Mouse (Mus musculus): ENCODE data around the gene Cog4.

The Cog4 gene

DNA sequence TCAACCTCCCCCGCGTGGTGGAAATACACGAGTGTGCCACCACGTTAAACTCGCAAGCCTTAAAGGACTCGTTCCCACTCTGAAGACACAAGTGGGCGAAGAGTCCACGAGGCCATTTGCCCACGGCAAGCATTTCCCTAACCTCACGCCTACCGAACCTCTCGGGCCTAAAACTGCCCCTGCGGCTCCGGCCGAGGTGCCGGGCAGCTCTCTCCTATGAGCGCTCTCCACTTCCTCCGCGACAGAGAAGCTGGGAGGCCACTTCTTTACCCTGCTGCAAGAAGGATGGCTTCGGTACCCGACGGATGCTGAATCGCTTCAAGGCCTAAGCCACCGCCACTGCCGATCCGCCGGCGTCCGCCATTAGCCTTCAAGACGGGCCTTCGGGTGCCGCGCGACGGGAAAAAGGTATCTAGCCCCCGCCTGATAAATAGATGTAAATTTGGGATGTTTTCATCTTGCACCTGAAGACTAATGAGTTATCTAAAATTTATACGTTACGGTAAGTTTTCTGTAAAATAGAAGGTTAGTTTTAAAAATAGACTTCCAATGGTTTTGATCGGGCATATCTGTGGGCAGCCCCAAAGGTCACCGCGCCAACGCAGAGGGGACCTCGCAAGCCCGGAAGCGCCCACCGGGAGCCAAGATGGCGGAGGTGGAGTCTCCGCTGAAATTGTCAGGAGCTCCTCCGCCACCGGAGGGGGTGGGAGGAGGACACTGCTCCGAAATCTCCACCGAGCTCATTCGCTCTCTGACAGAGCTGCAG is at the start of gene Cog4, which contains the start of gene Sf3b3:
Gene Cog4 (plus strand): TSS at position 196 of the 766 bp plus-strand sequence.
Gene Sf3b3 (minus strand): TSS at position 383 of the 766 bp plus-strand sequence.
- peak; percentile 79 for DNase-seq

DNA sequence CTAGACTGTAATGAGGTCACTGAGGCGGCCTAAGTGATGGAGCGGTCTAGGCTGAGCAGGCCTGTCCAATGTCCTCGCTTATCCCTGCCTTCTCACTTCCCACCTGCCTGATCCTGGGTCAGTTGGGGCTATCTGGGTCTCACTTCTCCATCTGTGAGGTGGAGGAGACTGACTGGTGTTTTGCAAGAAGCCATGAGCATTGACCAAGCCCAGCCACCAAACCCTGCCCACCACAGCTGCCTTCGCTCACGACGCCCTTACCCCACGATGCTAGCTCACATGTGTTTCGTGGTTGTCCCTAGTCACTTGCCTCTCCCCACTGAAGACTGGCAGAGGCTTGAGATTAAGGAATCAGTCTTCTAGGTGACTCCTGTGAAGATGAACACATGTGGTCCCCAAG is 49.3 kb upstream of the Cog4 start:
- DNase-seq, result no peak

DNA sequence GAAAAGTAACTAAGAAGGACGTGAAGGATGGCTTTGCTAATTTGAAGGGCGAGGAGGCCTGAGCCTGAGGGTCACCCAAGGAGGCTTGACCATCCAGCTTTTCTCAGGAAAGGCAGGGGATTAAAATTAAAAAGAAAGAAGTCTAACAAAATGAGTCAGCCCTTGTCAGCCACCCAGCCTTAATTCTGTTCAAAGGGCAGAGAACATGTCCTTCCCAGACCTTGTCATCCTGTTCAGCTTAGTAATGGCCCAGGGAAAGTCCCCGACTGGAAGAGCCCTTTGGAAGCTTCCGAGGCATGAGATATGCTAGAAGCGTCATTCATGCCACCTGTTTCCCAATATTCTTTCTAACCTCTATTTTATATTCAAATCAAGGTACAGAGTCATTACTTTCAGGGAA is 43.4 kb upstream of the Cog4 start:
- DNase-seq, result no peak

DNA sequence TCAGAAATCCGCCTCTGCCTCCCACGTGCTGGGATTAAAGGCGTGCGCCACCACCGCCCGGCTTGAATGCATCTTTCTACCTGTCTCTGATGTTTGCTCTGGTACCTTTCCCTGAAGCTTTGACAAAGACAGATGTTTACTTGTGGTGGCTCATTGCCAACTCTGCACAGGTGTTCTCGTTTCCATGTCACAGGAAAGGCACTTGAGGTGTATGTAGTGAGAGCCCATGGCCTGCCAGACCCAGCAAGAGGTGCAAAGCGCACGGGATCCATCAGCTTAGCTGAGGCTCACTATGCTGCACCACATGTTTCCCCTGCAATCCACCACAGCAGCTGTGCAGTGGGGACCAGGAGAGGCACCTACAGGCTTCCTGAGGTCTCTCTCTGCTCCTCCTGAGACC is 42.5 kb upstream of the Cog4 start:
- DNase-seq, result no peak

DNA sequence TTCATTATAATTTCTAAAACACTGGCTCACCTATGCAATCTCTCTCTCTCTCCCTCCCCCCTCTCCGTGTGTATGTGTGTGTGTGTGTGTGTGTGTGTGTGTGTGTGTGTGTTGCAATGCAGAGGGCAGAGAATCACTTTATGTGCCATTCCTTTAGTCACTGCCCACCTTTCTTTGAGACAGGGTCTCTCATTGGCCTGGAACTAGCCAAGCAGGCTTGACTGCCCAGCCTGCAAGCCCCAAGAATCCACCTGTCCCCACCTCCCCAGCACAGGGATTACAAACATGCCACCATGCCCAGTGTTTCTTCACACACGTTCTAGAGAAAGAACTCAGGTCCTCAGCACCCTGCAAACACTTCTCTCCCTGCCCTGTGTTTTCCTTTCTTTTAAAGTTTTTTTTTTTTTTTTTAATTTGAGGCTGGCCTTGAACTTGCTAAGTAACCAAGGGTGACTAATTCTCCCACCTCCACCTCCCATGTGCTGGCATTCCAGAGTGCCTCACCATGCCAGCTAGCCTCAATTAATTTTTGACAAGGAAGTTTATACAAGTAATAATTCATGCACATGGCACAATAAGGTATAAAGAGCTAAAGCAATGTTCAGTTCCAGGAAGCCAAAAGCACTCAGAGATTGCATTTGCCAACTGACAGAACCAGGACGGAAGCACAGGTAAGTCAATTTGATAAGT is 41.4 kb upstream of the Cog4 start:
- DNase-seq, result no peak

DNA sequence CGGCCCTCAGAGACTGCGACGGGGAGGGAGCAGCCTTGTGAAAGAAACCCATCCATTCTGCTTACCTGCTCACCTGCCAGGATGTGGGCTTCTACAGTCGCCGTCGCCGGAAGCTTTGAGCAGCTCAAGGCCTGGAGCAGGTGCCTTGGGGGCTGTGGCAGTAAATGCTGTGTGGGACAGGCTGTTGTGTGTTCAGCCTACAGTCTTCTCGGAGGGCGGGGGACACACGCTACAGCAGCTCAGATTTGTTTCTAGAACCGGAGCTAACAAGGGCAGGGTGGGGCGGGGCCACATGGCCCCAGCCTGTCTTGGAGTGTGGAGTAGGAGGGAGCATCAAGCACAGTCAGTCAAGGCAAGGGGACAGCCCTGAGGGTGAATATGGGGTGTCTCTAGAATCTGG is 40.7 kb upstream of the Cog4 start, which contains the start of gene Il34:
Gene Il34 (minus strand): TSS at position 256 of the 400 bp plus-strand sequence.
- DNase-seq, result no peak

DNA sequence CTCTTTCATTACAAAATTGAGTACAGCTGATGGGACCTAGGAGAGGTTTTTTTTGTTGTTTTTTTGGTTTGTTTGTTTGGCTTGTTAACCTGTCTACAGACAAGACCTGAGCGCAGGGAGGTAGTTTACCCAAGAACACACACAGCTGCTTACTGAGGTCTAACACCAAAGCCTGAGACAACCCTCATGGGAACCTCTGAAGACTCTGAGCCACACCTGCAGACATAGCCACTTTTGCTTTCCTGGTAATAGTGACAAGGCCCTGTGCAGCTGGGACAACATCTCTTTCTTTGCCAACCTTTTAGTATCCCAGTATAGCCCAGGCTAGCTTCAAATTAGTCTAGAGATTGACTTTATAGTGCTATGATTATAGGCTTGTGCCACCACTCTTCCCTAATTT is 40.3 kb upstream of the Cog4 start:
- no peak for DNase-seq

DNA sequence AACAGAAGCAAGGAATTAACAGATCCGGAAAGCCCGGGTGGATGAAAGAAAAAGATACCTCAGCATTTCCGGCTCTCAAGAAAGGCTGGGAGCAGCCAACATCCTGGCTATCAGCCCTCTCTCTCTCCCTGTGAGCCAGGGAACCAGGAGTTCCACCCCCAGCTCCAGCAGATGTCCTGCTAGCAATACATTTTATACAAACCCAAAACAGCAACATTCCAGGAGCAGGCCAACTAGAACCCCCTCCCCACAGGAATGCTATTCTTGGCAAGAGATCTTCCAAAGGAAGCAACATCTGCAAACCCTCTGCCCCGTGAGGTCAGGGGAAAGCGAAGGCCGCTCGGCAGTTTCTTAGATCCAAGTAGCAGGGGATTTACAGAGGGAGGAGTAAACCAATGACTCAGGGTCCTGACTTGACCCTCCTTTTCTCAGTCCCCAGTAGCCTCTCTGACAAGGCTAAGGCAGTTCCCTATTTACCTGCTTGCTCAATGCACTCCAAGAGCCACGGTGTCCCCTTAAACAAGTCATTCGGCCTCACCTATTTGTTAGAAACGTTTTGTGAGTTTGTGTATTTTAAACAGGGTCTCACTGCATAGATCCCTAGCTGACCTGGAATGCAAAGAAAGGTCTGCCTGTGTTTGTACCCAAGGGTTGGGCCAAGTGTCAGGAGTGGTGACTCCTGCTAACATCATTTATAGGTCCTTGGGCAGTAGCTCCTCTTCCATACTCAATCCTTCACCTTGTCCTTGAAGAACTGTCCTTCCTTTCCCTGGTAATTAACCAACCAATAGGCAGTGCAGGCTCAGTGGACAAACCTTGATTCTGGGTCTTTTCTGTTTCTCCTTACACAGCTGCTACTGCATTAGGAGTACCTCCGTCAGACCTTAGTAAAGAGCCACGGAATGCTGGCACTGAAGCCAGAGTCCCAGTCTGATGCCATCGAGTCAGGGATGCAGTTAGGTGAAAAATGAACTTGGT is 37.6 kb upstream of the Cog4 start:
- no peak for DNase-seq

DNA sequence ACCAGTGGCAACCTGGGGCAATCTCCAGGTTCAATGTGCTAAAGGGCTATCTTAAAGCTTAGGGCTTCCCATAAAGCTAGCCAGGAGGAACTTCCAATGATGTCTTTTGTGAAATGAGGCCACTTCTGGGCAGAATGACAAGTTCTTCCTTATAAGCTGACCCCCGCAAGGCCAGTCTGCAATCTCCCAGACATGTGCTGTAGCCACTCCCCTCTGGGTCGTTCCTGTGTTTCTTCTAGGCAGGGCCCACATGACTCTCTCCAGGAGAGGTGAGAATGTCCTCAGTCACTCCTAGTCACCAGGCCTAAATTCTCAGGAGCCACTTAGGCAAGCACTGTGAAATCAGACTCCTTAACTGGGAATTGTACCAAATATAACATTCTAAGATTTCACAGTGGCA is 36.6 kb upstream of the Cog4 start:
- DNase-seq, result no peak

DNA sequence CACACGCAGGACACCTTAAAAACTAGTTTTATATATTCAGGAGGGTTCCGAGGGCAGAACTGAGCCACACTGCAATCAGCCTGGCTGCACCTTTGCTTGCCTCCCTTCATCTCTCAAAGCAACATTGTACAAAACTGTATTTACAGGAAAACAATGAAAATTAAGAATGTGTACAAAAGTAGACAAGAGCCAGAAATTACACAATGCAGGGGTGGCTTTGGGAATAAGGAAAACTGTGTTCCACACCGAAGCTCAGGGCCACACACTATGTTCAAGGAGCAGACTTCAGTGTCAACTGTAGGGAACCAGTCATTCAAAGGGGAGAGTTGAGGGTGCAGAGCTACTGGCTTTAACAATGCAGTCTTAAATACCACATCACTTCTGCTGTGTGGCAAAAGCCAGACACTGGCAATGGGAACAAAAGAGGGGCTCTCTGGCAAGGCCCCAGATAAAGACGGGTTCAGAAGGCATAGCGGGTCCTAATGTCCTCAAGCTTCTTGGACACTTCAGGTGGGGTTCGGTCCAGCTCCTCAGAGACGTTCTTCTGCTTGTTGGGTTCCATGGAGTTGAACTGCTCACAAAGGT is 35.8 kb upstream of the Cog4 start:
- DNase-seq, result no peak

DNA sequence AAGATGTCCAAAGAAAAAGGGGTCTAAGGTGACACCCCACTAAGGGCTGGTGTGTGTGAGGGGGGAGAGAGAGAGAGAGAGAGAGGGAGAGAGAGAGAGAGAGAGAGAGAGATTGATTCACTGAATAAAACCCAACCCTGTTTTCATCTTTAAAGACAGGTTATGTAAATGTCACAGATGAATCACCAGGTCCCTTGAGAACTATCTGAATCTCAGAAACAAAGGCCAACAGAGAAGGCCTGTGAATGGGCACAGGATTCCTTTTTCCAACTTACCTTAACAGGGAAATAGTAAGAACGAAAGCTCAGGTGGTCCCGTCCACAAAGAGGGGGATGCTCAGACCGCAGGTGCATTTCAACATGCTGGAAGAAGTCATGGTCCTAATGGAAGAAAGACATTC is 35.3 kb upstream of the Cog4 start:
- no peak for DNase-seq

DNA sequence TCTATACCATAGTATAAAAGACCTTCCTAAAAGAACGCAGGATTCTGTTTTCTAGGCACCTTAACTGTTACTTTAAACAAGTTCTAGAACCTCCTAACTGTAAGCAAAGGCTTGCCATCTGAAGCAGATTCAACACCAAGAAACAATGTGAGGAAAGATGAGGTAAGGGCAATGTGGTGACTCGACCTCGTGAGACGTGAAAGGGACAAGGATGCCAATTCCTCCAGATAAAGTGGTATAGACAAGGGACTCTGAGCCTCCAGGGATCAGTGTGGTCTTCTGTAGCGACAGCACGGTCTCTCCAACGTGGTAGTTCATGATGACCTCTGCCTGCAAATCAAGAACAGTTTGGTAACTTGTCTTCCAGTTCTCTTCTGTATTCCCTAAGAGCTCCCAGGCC is 34.6 kb upstream of the Cog4 start:
- DNase-seq, result no peak

DNA sequence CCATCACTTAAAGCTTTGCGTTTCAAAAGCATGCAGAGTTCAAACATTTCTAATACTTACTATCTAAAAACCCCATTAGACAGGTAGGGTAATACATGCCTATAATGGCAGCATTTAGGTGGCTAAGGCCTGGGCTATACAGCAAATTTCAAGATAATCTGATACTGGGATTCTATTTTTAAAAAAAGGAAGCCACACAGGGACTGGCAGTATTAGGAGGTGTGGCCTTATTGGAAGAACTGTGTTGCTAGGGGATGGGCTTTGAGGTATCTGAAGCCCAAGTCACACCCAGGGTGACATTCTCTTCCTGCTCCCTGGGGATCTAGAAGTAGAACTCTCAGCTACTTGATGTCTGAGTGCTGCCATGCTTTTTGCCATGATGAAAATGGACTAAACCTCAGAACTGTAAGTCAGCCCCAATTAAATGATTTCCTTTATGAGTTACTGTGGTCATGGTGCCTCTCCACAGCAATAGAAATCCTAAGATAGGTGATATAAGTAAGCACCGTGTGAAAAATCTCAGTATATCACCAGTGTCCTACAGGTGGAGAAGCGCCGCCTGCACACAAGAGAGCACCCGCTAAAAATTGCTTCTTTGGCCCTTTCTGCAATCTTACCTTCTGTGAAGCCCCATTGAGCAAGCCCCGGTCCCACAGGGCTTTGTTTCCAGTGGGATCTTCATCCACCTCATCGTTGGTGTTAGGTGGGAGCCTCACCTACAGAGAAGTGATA is 33.9 kb upstream of the Cog4 start:
- no peak for DNase-seq

DNA sequence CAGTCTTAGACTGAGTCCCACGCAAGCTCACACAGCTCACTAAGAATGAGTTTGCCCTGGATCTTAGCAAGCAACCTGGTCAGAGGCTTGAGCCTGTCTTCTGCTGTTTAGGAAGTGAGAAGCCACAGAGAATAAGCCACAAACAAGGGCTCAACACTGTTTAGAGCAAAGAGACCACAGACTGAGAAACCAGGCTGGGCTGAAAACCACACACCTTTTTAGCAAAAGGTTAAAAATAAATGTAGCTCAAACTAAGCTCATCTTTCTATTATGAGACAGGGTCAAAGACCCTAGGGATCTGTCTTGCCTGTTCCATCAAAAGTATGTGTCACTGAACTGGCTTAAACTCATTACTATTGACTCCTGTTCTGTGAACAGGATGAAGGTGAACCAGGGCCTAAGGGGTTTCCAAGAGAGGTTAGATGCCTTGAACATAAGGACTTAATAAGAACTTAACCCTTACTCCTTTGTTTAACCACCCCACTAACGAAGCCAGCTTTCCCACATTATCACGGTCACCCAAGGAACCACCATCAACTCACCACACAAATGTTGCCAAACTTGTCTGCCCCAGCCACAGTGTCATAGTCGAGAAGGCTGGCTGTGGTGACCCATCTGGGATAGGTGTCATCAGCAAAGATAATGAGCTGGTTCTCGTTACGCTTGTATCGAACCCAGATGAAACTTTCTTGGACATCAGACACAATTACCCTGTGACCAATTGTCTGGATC is 33.2 kb upstream of the Cog4 start:
- DNase-seq, result no peak

DNA sequence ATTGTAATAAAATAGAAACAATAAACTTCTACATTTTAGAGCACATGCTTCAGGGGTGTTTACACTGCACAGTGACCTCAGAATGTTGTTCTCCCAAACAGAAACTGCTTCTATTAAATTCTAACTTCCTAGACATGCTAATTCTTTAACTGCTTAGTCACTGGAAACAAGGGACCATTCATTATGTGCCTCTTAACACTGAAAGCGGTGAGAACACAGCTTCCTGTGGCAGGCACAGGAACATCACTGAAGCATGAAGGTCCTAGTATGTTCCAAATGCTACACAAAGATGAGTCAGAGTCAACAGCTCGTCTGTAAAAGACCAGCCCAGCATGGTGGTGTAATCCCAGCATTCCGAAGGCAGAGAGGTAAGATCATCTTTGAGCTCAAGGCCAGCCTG is 31.1 kb upstream of the Cog4 start:
- DNase-seq, result no peak

DNA sequence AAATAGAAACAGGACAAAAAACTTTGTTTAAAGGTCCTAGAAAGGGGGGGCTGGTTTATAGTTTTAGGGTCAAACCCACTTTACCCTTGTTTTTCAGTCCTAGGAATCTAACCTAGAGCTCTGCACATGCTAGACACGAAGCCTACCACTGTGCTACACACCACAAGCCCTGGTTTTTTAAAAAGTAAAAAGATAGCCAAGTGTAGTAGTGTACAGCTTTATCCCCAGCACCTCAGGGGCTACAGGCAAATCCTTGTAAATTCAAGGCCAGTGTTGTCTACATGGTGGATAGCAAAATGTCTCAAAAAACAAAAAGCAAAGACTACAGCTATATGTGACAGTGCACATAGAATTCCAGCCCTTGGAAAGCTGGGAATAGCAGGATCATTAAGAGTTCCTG is 29.4 kb upstream of the Cog4 start:
- DNase-seq, result no peak

DNA sequence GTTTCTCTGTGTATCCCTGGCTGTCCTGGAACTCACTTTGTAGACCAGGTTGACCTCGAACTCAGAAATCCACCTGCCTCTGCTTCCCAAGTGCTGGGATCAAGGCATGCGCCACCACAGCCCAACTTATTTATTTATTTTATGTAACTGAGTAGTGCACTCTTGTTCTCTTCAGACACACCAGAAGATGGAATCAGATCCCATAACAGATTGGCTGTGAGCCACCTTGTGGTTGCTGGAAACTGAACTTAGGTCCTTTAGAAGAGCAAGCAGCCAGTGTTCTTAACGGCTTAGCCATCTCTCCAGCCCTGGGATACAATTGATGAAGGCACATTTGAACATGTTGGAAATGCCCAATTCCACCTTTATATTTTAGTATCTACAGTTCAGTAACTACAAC is 27.8 kb upstream of the Cog4 start:
- DNase-seq, result no peak

DNA sequence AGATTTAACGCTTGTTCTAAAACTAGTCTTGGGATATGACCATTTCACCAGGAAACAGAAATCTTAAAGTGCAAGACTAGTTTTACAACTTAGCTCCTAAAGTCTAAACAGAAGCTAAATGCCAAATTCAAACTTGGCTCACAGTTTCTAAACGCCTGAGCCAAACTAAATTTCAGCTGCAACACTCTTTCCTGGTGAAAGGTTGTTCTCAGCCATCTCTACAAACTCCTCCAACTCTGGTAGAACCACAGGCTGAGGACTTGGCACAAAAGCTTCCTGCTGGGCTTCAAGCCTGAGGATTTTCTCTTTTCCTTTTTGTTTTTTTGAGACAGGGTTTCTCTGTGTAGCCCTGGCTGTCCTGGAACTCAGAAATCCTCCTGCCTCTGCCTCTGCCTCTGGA is 26.1 kb upstream of the Cog4 start:
- no peak for DNase-seq

DNA sequence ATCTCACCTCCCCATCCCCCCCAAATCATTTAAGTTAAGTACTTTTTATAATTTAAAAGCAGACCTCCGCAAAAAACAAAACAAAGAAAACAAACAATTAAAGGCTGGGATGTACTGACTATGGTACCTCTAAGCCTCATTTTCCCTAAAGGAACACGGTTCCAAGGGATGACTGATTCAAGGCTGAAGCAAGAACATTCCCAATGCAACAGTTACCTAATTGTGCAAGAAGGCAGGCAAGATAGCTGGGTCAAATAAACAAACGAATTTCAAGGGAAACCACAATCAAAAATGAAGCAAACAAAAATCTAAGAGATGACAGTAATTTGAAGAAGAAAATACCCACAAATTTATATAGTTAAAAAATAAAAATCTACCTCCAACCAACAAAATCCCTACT is 24.4 kb upstream of the Cog4 start:
- DNase-seq, result no peak

DNA sequence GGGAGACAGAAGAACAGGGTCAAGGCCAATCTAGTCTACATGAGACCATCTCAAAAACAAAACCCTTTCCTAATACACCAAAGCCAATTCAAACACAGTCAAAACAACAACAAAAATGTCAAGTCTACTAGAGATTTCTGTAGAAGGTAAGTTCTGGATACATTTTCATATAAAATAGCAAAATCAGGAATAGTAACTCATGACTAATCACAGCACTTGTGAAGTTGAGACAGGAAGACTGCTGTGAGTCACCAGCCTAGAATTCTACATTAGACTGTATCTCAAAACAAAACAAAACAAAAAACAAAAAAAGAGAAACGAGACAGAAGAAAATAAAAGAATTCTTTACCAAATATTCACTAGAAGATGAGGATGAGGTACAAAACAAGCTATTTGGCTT is 21.5 kb upstream of the Cog4 start:
- DNase-seq, result no peak

DNA sequence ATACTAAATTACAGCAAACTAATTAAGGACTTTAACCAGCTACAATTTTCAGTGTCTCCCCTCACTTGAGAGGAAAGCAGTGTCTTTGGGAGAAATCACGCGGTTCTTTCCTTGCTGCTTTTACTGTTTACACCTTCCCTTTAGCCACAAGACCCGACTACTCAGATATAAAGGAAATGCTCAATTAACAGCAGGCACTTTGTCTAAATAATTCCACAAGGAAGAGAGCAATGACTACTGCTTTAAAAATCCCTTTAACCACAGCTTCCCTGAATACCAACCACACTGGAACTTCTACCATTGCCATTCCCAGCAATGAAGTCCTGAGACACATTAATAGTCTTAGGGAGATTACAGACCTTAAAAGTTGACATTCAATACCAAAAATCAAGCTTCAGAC is 17.9 kb upstream of the Cog4 start:
- no peak for DNase-seq

DNA sequence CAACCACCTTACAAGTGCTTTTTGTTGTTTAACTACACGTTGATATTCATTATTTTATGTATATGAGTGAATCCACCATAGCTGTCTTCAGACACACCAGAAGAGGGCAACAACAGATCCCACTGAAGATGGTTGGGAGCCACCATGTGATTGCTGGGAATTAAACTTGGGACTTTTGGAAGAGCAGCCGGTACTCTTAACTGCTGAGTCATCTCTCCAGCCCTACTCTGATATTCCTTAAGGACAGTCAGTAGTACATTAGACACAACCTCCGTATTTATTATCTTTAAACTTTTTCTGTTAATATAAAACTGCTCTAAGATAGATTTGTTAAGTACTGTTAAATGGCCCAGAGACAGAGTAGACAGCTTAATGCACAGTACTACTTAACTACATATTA is 14.4 kb upstream of the Cog4 start:
- DNase-seq, result no peak

All from right cerebral cortex, postnatal 4 days (tissue).